Mouse (Mus musculus): ENCODE data around the gene Htr2c. TPM values are rescaled to one million over a fixed set of nuclear protein-coding genes. Genes with fewer than 3 reads are reported as not detected.

Gene Htr2c
- not detected in 2 replicates for polyA plus RNA-seq (2016; fragmentation: Nextera tagmentation; extraction: Ambion mirVana)

GRCm38 (mm10) chrX:146962258-146962913 is at the start of gene Htr2c:
Gene Htr2c (plus strand): TSS chrX:146962513.
- DNase-seq (ENCODE audit: low spot score) = no peak

GRCm38 (mm10) chrX:146928251-146928650 is 34.1 kb upstream of the Htr2c start:
- no peaks in the 10 kb centered on the region for H3K36me3 ChIP-seq
- no peaks in the 10 kb centered on the region for H3K9me3 ChIP-seq (replicated peaks)
- no peaks in the 10 kb centered on the region for H3K27me3 ChIP-seq (ENCODE audit: low read depth, poor library complexity, severe bottlenecking)
- H3K27ac ChIP-seq = no peak overlapping the region
- no peak for DNase-seq (ENCODE audit: low spot score)
- no peaks in the 10 kb centered on the region for H3K4me1 ChIP-seq
- no peak overlapping the region for H3K4me3 ChIP-seq
- WGBS = 68% methylated on average over 1 of the region's 1 CpGs

More at GRCm38 (mm10) chrX:146962258-146962913, at the start of gene Htr2c:
- no peaks in the 10 kb centered on the region for H3K9me3 ChIP-seq (replicated peaks)
- peaks cover 57% of the 10 kb centered on the region for H3K27me3 ChIP-seq (ENCODE audit: low read depth, poor library complexity, severe bottlenecking)
- no peak within 1 kb of the TSS for H3K27ac ChIP-seq
- H3K4me1 ChIP-seq = peaks cover 4% of the 10 kb centered on the region; the same call in 1 of the 2 replicates
- H3K4me3 ChIP-seq = peak within 1 kb of the TSS; percentile 39
- WGBS = 14% methylated on average over 27 of the region's 27 CpGs
- no peaks in the 10 kb centered on the region for H3K36me3 ChIP-seq

- H3K4me3 ChIP-seq = no peak overlapping the region
- no peaks in the 10 kb centered on the region for H3K36me3 ChIP-seq
- no peaks in the 10 kb centered on the region for H3K4me1 ChIP-seq
- DNase-seq (ENCODE audit: low spot score) = no peak
- H3K27ac ChIP-seq = no peak overlapping the region
- no peaks in the 10 kb centered on the region for H3K9me3 ChIP-seq (replicated peaks)
- no peaks in the 10 kb centered on the region for H3K27me3 ChIP-seq (ENCODE audit: low read depth, poor library complexity, severe bottlenecking)
These were observed 26.0 kb upstream of the Htr2c start for GRCm38 (mm10) chrX:146936332-146936731.

GRCm38 (mm10) chrX:146946216-146946886 is 16.0 kb upstream of the Htr2c start:
- H3K36me3 ChIP-seq = no peaks in the 10 kb centered on the region
- H3K27me3 ChIP-seq (ENCODE audit: low read depth, poor library complexity, severe bottlenecking) = no peaks in the 10 kb centered on the region
- WGBS = 88% methylated on average over 2 of the region's 2 CpGs
- no peaks in the 10 kb centered on the region for H3K4me1 ChIP-seq
- DNase-seq (ENCODE audit: low spot score) = no peak
- H3K27ac ChIP-seq = no peak overlapping the region
- no peaks in the 10 kb centered on the region for H3K9me3 ChIP-seq (replicated peaks)
- no peak overlapping the region for H3K4me3 ChIP-seq

- no peaks in the 10 kb centered on the region for H3K4me1 ChIP-seq
- no peaks in the 10 kb centered on the region for H3K9me3 ChIP-seq (replicated peaks)
- no peak overlapping the region for H3K27ac ChIP-seq
- no peaks in the 10 kb centered on the region for H3K36me3 ChIP-seq
- no peak overlapping the region for H3K4me3 ChIP-seq
- no peaks in the 10 kb centered on the region for H3K27me3 ChIP-seq (ENCODE audit: low read depth, poor library complexity, severe bottlenecking)
- DNase-seq (ENCODE audit: low spot score) = no peak
These were observed 15.3 kb upstream of the Htr2c start for GRCm38 (mm10) chrX:146946996-146947395.

GRCm38 (mm10) chrX:146958608-146959007 is 3.7 kb upstream of the Htr2c start:
- no peak for DNase-seq (ENCODE audit: low spot score)
- H3K27me3 ChIP-seq (ENCODE audit: low read depth, poor library complexity, severe bottlenecking) = peaks cover 45% of the 10 kb centered on the region
- H3K27ac ChIP-seq = no peak overlapping the region
- no peak overlapping the region for H3K4me3 ChIP-seq
- H3K36me3 ChIP-seq = no peaks in the 10 kb centered on the region
- H3K4me1 ChIP-seq = peaks cover 4% of the 10 kb centered on the region; the same call in 1 of the 2 replicates
- 82% methylated on average over 1 of the region's 1 CpGs for WGBS
- no peaks in the 10 kb centered on the region for H3K9me3 ChIP-seq (replicated peaks)

GRCm38 (mm10) chrX:146959960-146960359 is 2.4 kb upstream of the Htr2c start:
- H3K4me3 ChIP-seq = no peak overlapping the region
- no peaks in the 10 kb centered on the region for H3K36me3 ChIP-seq
- H3K9me3 ChIP-seq (replicated peaks) = no peaks in the 10 kb centered on the region
- peaks cover 57% of the 10 kb centered on the region for H3K27me3 ChIP-seq (ENCODE audit: low read depth, poor library complexity, severe bottlenecking)
- DNase-seq (ENCODE audit: low spot score) = no peak
- peaks cover 4% of the 10 kb centered on the region; the same call in 1 of the 2 replicates for H3K4me1 ChIP-seq
- H3K27ac ChIP-seq = no peak overlapping the region
- WGBS = 25% methylated on average over 10 of the region's 10 CpGs

GRCm38 (mm10) chrX:146962914-146963547 is 718 bp downstream of the Htr2c start:
- WGBS = 21% methylated on average over 37 of the region's 37 CpGs
- H3K4me3 ChIP-seq = peak overlapping the region; percentile 39
- peaks cover 4% of the 10 kb centered on the region; the same call in 1 of the 2 replicates for H3K4me1 ChIP-seq
- no peaks in the 10 kb centered on the region for H3K9me3 ChIP-seq (replicated peaks)
- H3K36me3 ChIP-seq = no peaks in the 10 kb centered on the region
- peaks cover 57% of the 10 kb centered on the region for H3K27me3 ChIP-seq (ENCODE audit: low read depth, poor library complexity, severe bottlenecking)
- no peak overlapping the region for H3K27ac ChIP-seq
- peak; percentile 36 for DNase-seq (ENCODE audit: low spot score)

- H3K27ac ChIP-seq = no peak overlapping the region
- H3K36me3 ChIP-seq = no peaks in the 10 kb centered on the region
- H3K9me3 ChIP-seq (replicated peaks) = no peaks in the 10 kb centered on the region
- no peak overlapping the region for H3K4me3 ChIP-seq
- no peaks in the 10 kb centered on the region for H3K27me3 ChIP-seq (ENCODE audit: low read depth, poor library complexity, severe bottlenecking)
- H3K4me1 ChIP-seq = no peaks in the 10 kb centered on the region
- WGBS = 72% methylated on average over 5 of the region's 5 CpGs
- no peak for DNase-seq (ENCODE audit: low spot score)
These were observed 17.6 kb downstream of the Htr2c start for GRCm38 (mm10) chrX:146979931-146980330.

- H3K9me3 ChIP-seq (replicated peaks) = no peaks in the 10 kb centered on the region
- H3K36me3 ChIP-seq = no peaks in the 10 kb centered on the region
- WGBS = 25% methylated on average over 3 of the region's 3 CpGs
- no peaks in the 10 kb centered on the region for H3K4me1 ChIP-seq
- H3K4me3 ChIP-seq = no peak overlapping the region
- no peak for DNase-seq (ENCODE audit: low spot score)
- H3K27ac ChIP-seq = no peak overlapping the region
- no peaks in the 10 kb centered on the region for H3K27me3 ChIP-seq (ENCODE audit: low read depth, poor library complexity, severe bottlenecking)
These were observed 93.4 kb downstream of the Htr2c start for GRCm38 (mm10) chrX:147055730-147056129.

- Histone ChIP-seq H3K4me3 (no peak overlapping the region), H3K36me3 (no peaks in the 10 kb centered on the region), H3K27me3 (ENCODE audit: low read depth, poor library complexity, severe bottlenecking) (no peaks in the 10 kb centered on the region), H3K27ac (no peak overlapping the region), H3K4me1 (no peaks in the 10 kb centered on the region), H3K9me3 (replicated peaks) (no peaks in the 10 kb centered on the region)
- DNase-seq (ENCODE audit: low spot score) = no peak
These were observed 109.3 kb downstream of the Htr2c start for GRCm38 (mm10) chrX:147071622-147072021.

- Histone ChIP-seq H3K4me1 (no peaks in the 10 kb centered on the region), H3K27me3 (ENCODE audit: low read depth, poor library complexity, severe bottlenecking) (no peaks in the 10 kb centered on the region), H3K27ac (no peak overlapping the region), H3K36me3 (no peaks in the 10 kb centered on the region), H3K4me3 (no peak overlapping the region), H3K9me3 (replicated peaks) (no peaks in the 10 kb centered on the region)
- DNase-seq (ENCODE audit: low spot score) = no peak
- 65% methylated on average over 1 of the region's 1 CpGs for WGBS
These were observed 156.8 kb downstream of the Htr2c start for GRCm38 (mm10) chrX:147119155-147119554.

- H3K4me3 ChIP-seq = no peak overlapping the region
- no peaks in the 10 kb centered on the region for H3K27me3 ChIP-seq (ENCODE audit: low read depth, poor library complexity, severe bottlenecking)
- no peaks in the 10 kb centered on the region for H3K36me3 ChIP-seq
- H3K4me1 ChIP-seq = no peaks in the 10 kb centered on the region
- H3K27ac ChIP-seq = no peak overlapping the region
- DNase-seq (ENCODE audit: low spot score) = no peak
- H3K9me3 ChIP-seq (replicated peaks) = no peaks in the 10 kb centered on the region
These were observed 252.9 kb downstream of the Htr2c start for GRCm38 (mm10) chrX:147215251-147215650.

Data from limb, embryonic 10.5 days (tissue).